Mouse (Mus musculus) cerebellum, postnatal 10 days (tissue): Measurements from ENCODE around the gene Zfyve19.

Experiments used
- DNase-seq, 2 experiments: peaks; one replicate each; pipeline ENCODE4 v3.0.0; 2021; ENCODE audit warnings: mixed read lengths in 2 of 2

Zfyve19 gene

DNA sequence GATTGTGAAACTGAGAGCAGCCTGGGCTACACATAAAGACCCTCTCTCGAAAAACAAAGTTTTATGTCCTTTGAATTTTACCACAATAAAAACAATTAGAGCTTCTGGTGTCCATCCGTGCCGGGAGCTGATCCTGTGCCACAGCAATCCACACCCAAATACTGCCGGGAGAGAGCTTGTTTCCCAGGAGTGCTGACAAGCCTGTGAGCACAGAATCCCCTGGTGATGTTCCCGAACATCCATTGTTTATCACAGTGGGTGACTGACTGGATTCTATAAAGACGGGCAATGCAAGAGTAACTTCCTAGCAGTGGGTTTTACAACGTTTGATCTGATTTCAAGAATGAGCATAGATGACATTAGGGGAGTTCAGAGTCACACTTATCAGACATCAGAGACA lies 46.6 kb downstream of the Zfyve19 start:
- DNase-seq = no peak

DNA sequence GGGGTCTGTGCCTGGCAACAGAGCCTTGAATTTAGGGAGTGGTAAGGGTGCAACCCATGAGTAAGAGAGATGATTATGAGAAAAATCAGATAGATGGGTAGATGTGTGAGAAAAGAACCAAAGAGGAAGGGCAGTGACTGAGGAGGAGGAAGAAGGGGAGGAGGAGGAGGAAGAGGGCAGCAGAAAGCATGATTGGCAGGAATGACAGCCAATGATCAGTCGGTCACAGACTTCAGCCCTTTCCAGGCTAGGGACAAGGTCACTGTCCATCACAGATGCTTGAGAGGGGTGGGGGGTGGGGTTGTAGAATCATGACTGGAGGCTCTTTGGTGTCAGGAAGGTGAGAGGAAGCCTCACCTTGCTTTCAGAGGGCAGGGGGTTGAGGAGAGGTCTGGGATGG lies 52.1 kb downstream of the Zfyve19 start:
- DNase-seq = no peak

DNA sequence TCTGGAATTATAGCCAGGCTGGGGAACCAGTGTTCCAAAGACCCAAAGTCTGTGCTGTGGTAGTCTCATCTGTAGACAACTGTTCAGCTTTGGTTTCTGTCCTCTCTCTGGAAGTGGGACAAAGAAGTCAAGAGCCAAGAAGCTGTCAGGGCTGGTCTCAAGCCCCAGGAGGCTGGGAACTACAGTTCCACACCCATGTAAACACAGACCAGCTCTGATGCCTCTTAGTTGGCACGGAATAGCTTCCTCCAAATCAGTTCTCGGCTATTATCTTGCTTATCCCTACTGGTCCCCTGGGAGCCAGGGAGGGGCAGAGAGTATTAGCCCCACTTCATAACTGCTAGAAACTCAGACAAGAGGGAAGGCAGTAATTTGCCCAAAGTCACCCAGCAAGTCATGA lies 52.9 kb downstream of the Zfyve19 start:
- no peak for DNase-seq

DNA sequence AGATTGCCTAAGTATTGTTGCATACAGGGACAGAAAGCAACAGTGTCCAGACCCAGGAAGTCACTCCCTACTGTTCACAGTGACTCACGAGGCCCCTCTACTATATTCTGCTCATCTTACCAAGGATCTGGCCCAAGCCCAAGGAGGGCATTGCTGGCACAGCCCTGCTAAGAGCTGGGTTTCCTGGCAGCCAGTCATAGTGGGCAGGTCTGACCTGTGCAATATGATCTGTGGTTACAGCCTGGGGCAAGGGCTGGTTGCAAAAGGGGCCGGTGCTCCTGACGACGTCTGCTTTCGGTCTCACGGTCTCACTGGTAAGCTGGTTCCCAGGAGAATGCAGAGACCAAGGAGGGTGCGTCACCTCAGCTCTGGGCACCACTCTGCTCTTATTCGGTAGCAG lies 54.6 kb downstream of the Zfyve19 start:
- peak; percentile 75 to 81 for DNase-seq

DNA sequence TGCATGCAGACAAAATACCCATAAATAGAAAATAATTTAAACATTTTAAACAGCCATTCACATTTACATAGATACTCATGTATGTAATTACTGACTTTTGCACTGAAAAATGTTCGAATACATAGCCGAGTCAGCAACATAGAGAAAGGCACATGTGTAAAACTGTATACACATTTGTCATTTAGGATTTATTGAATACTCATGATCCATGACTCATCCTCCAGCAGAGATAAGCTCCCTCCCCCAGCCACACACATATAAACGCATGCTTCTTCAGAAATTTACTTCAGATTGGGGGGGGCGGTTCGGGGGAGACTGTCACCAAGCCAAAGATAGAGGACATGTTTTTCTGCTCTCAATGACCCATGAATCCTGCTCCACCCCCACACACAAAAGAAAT lies 55.4 kb downstream of the Zfyve19 start:
- DNase-seq = no peak
